Mouse (Mus musculus) ES-Bruce4 (cell line): ENCODE measurements around the gene Eps15.

ENCODE experiments used
- CTCF ChIP-seq: IDR thresholded peaks from one replicate; pipeline ENCODE4 v1.8.1; 2011; ENCODE audit warnings: low read depth, low read length
- EP300 ChIP-seq: IDR thresholded peaks from 2 replicates; pipeline ENCODE4 v1.6.1; 2011; ENCODE audit warnings: low read depth, low read length; ENCODE audit not compliant: insufficient read depth
- POLR2A ChIP-seq: IDR thresholded peaks from one replicate; pipeline ENCODE4 v1.8.1; 2011; ENCODE audit warnings: low read length; ENCODE audit not compliant: insufficient read depth

DNA sequence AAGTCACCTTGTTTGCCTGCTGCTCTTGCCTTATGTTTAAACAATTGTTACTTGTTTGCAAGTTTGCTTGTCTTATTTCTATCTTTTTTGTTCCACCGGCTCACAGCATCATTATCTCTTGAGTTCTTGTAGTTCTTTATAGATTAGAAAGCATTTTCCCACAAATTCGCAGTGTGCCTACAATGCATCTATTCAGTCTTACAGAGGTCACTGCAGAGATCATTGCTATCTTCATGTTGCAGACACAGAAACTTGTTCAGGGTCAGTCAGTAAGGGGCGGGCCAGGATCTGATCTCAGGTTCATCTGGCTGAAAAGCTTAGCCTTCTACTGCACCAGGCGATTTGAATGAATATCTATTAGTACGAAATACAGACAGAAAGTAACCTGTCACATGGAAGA is 25.6 kb upstream of the Eps15 start:
- TF ChIP-seq CTCF, result no peak
- no peak for TF ChIP-seq EP300
- no peak for TF ChIP-seq POLR2A
